Mouse (Mus musculus): ENCODE measurements around the gene Dennd5b. TPM values are rescaled to one million over a fixed set of nuclear protein-coding genes. Genes with fewer than 3 reads are reported as not detected.
A peak's percentile ranks its signal among the peaks of the same experiment; 100 is the strongest.

Dennd5b gene
- polyA plus RNA-seq, 1 experiment from 2014 or later, result 7.9 TPM

DNA sequence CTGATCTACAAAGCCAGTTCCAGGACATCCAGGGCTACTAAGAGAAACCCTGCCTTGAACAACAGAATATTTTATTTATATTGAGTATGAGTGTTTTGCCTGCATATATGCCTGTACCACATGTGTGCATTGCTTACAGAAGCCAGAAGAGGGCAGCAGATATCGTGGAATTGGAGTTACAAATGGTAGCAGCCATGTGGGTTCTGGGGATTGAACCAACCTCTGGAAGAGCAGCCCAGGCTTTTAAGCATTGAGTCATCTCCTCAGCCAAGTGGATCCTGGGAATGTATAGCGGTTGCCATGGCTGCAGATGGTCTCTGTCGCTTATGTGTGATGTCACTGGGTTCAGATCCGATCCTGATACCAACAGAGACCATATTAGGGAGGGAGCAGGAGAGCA is 25.2 kb upstream of the Dennd5b start:
- Histone ChIP-seq H3K4me1 (ENCODE audit: insufficient read depth) (no peaks in the 10 kb centered on the region), H3K27me3 (ENCODE audit: insufficient read depth, low read length) (no peaks in the 10 kb centered on the region), H3K27ac (ENCODE audit: low read depth) (no peak overlapping the region), H3K9ac (replicated peaks) (no peak overlapping the region), H3K4me3 (ENCODE audit: low read depth, low read length) (no peak overlapping the region), H3K36me3 (replicated peaks; ENCODE audit: insufficient read depth, low read length) (no peaks in the 10 kb centered on the region), H3K4me2 (ENCODE audit: low read depth, low read length) (no peak overlapping the region), H3K9me3 (ENCODE audit: low read length) (no peaks in the 10 kb centered on the region)
- TF ChIP-seq EP300 (IDR thresholded peaks at IDR 0.05; ENCODE audit: low read depth), result no peak
- TF ChIP-seq CTCF (IDR thresholded peaks at IDR 0.05; ENCODE audit: low read depth), result peak; percentile 77
- ATAC-seq (peak; percentile 64), DNase-seq (peak; percentile 40)
- WGBS (ENCODE audit: insufficient replicate concordance), result 61% methylated on average over 4 of the region's 4 CpGs

DNA sequence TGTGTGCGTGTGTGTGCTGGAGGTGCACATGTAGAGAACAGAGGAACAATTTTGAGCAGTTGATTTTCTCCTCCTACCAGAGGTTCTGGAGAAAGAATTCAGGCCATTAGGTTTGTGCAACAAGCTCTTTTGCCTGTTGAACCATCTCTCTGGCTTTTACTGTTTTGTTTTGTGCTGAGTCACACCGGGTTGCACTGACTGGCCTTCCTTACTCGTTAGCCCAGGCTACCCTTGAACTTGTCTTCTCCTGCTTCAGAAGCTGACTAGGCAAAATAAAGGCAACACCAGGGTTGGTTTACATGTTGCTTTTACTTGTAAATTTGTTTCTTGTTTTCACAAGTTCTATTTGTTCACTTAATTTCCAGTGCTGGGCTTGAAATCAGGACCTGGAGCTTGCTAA is 21.6 kb upstream of the Dennd5b start:
- Histone ChIP-seq H3K27me3 (ENCODE audit: insufficient read depth, low read length) (no peaks in the 10 kb centered on the region), H3K4me3 (ENCODE audit: low read depth, low read length) (no peak overlapping the region), H3K4me1 (ENCODE audit: insufficient read depth) (no peaks in the 10 kb centered on the region), H3K36me3 (replicated peaks; ENCODE audit: insufficient read depth, low read length) (no peaks in the 10 kb centered on the region), H3K4me2 (ENCODE audit: low read depth, low read length) (no peak overlapping the region), H3K9ac (replicated peaks) (no peak overlapping the region), H3K27ac (ENCODE audit: low read depth) (no peak overlapping the region), H3K9me3 (ENCODE audit: low read length) (no peaks in the 10 kb centered on the region)
- 79% methylated on average over 3 of the region's 3 CpGs for WGBS (ENCODE audit: insufficient replicate concordance)
- TF ChIP-seq CTCF (IDR thresholded peaks at IDR 0.05; ENCODE audit: low read depth) (no peak), EP300 (IDR thresholded peaks at IDR 0.05; ENCODE audit: low read depth) (no peak)
- no peak for DNase-seq
- ATAC-seq, result no peak

DNA sequence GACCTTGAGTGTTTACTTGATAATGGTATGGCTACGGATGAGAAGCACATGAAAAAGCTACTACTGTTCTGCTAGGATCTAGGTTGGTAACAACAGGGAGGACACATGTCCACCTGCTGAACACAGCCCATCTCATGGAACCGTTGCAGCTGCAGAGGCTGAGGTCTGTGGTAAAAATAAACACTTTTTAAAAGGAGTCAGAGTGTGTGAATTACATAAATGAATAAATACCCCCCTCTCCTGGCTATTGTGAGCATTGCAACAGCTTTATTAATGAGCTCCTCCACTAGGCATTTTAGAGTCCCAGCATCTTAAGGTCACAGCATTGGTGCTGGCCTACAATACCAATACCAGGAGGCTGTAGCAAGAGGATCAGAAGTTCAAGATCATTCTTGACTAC is 18.4 kb upstream of the Dennd5b start:
- ATAC-seq, result peak; percentile 30
- WGBS (ENCODE audit: insufficient replicate concordance), result 22% methylated on average over 2 of the region's 2 CpGs

DNA sequence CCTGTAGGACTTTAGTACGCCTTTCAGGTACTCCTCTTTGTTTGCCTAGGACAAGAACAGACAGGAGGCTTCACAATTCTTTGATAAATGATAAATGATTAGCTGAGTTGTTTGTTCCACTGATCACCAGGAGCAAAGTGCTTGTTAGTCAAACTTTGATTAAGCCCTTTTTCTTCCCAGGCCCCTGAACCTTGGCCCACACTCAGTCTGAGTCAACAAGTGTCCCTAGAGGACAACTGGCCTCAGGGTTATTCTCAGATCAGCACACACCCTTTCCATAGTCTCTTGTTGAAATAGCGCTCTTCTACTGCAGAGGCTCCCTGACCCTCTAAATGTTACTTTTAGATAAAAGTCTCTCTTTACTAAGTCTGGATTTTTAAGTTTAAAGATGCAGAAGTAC is 17.5 kb upstream of the Dennd5b start:
- Histone ChIP-seq H3K27me3 (ENCODE audit: insufficient read depth, low read length) (no peaks in the 10 kb centered on the region), H3K9me3 (ENCODE audit: low read length) (no peaks in the 10 kb centered on the region), H3K36me3 (replicated peaks; ENCODE audit: insufficient read depth, low read length) (no peaks in the 10 kb centered on the region), H3K9ac (replicated peaks) (no peak overlapping the region), H3K4me1 (ENCODE audit: insufficient read depth) (no peaks in the 10 kb centered on the region), H3K27ac (ENCODE audit: low read depth) (peak overlapping the region; percentile 84), H3K4me2 (ENCODE audit: low read depth, low read length) (no peak overlapping the region), H3K4me3 (ENCODE audit: low read depth, low read length) (no peak overlapping the region)
- peak; percentile 73 for TF ChIP-seq EP300 (IDR thresholded peaks at IDR 0.05; ENCODE audit: low read depth)
- TF ChIP-seq CTCF (IDR thresholded peaks at IDR 0.05; ENCODE audit: low read depth), result 0 out of 2 replicates have a peak, but pooled peaks have one; percentile 8
- 53% methylated on average over 2 of the region's 2 CpGs for whole genome bisulfite sequencing (ENCODE audit: insufficient replicate concordance)
- ATAC-seq, result peak; percentile 96
- peak; percentile 60 for DNase-seq

More for the DNA sequence above, 18.4 kb upstream of the Dennd5b start:
- H3K27me3 ChIP-seq (ENCODE audit: insufficient read depth, low read length), result no peaks in the 10 kb centered on the region
- H3K4me2 ChIP-seq (ENCODE audit: low read depth, low read length), result no peak overlapping the region
- H3K9me3 ChIP-seq (ENCODE audit: low read length), result no peaks in the 10 kb centered on the region
- peak overlapping the region; percentile 84 for H3K27ac ChIP-seq (ENCODE audit: low read depth)
- TF ChIP-seq CTCF (IDR thresholded peaks at IDR 0.05; ENCODE audit: low read depth), result peak; percentile 76
- TF ChIP-seq EP300 (IDR thresholded peaks at IDR 0.05; ENCODE audit: low read depth), result no peak
- DNase-seq, result peak; percentile 27
- no peaks in the 10 kb centered on the region for H3K36me3 ChIP-seq (replicated peaks; ENCODE audit: insufficient read depth, low read length)
- no peak overlapping the region for H3K9ac ChIP-seq (replicated peaks)
- no peak overlapping the region for H3K4me3 ChIP-seq (ENCODE audit: low read depth, low read length)
- H3K4me1 ChIP-seq (ENCODE audit: insufficient read depth), result no peaks in the 10 kb centered on the region

DNA sequence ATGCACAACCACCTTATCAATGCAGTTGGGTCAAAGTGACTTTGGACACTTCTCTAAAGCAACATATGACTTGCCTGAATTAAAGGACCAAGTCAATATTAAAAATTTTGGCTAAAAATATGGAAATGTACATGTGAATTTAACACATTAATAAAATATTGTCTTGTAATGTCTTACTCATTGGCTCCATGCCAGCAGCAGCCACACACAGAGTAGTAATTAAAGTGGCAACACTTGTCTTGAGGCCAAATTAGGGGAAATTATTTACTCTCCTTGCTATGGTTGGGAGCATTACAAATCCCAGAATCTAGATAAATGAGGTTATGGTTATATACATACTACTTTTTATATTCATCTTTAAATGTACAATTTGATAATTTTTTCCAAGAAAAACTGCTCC is 15.5 kb upstream of the Dennd5b start:
- Histone ChIP-seq H3K4me2 (ENCODE audit: low read depth, low read length) (no peak overlapping the region), H3K9ac (replicated peaks) (no peak overlapping the region), H3K36me3 (replicated peaks; ENCODE audit: insufficient read depth, low read length) (no peaks in the 10 kb centered on the region), H3K9me3 (ENCODE audit: low read length) (no peaks in the 10 kb centered on the region), H3K27ac (ENCODE audit: low read depth) (no peak overlapping the region), H3K4me1 (ENCODE audit: insufficient read depth) (no peaks in the 10 kb centered on the region), H3K4me3 (ENCODE audit: low read depth, low read length) (no peak overlapping the region), H3K27me3 (ENCODE audit: insufficient read depth, low read length) (no peaks in the 10 kb centered on the region)
- DNase-seq (no peak), ATAC-seq (no peak)
- TF ChIP-seq CTCF (IDR thresholded peaks at IDR 0.05; ENCODE audit: low read depth) (no peak), EP300 (IDR thresholded peaks at IDR 0.05; ENCODE audit: low read depth) (no peak)

DNA sequence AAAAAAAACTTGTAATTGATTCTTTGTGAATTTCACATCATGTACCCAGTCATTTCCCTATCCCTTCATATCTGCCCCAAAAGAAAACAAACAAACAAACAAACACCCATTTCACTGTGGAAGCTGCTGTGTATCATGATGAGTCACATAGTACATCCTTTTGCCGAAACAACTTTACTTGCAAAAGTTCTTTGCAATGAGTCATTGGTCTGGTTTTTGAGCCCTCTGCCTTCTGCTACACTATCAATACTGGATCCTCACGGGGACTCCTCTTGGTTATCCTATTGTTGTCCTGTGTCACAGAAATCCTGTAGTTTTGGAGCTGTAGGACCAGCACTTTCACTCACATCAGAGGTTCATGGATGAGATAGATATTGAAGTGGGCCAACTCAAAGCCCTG is 7.4 kb upstream of the Dennd5b start:
- TF ChIP-seq CTCF (IDR thresholded peaks at IDR 0.05; ENCODE audit: low read depth) (no peak), EP300 (IDR thresholded peaks at IDR 0.05; ENCODE audit: low read depth) (no peak)
- H3K9me3 ChIP-seq (ENCODE audit: low read length), result no peaks in the 10 kb centered on the region
- ATAC-seq (no peak), DNase-seq (no peak)
- no peak overlapping the region for H3K4me2 ChIP-seq (ENCODE audit: low read depth, low read length)
- WGBS (ENCODE audit: insufficient replicate concordance), result 57% methylated on average over 2 of the region's 2 CpGs
- H3K9ac ChIP-seq (replicated peaks), result no peak overlapping the region
- H3K36me3 ChIP-seq (replicated peaks; ENCODE audit: insufficient read depth, low read length), result no peaks in the 10 kb centered on the region
- H3K27me3 ChIP-seq (ENCODE audit: insufficient read depth, low read length), result no peaks in the 10 kb centered on the region
- H3K4me3 ChIP-seq (ENCODE audit: low read depth, low read length), result no peak overlapping the region
- H3K27ac ChIP-seq (ENCODE audit: low read depth), result no peak overlapping the region
- no peaks in the 10 kb centered on the region for H3K4me1 ChIP-seq (ENCODE audit: insufficient read depth)

DNA sequence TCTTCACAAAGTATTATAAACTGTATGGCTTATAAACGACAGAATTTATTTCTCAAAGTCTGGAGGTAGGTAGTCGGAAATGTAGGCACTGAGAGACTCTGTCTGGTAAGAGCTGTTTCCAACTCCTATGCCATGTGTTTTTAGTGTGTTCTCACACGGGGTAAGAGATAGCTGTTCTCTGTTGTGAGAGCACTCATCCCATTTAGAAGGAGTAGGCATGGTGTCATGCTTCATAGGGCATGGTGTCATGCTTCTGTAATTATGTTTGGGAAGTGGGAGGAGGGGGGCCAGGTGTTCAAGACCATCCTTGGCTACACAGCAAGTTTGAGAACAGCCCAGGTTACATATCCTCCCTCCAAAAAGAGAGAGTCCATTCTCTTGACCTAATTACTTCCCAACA is 6.1 kb upstream of the Dennd5b start:
- TF ChIP-seq CTCF (IDR thresholded peaks at IDR 0.05; ENCODE audit: low read depth) (no peak), EP300 (IDR thresholded peaks at IDR 0.05; ENCODE audit: low read depth) (no peak)
- Histone ChIP-seq H3K36me3 (replicated peaks; ENCODE audit: insufficient read depth, low read length) (no peaks in the 10 kb centered on the region), H3K4me2 (ENCODE audit: low read depth, low read length) (no peak overlapping the region), H3K4me1 (ENCODE audit: insufficient read depth) (no peaks in the 10 kb centered on the region), H3K4me3 (ENCODE audit: low read depth, low read length) (no peak overlapping the region), H3K27me3 (ENCODE audit: insufficient read depth, low read length) (no peaks in the 10 kb centered on the region), H3K9me3 (ENCODE audit: low read length) (no peaks in the 10 kb centered on the region), H3K9ac (replicated peaks) (no peak overlapping the region), H3K27ac (ENCODE audit: low read depth) (no peak overlapping the region)
- 70% methylated on average over 3 of the region's 3 CpGs for WGBS (ENCODE audit: insufficient replicate concordance)
- ATAC-seq, result no peak
- DNase-seq, result no peak

Data from liver, postnatal 0 days (tissue).